In genomic region chr11:64058474-64058873, GRCm38 (mm10) we compare ENCODE assay signal across 23 mouse cellular contexts. TPM values are rescaled to one million over a fixed set of nuclear protein-coding genes. Genes with fewer than 3 reads are reported as not detected.
DNase-seq lines count a peak whose midpoint lies in the region; TF ChIP-seq lines count a peak whose summit lies in the region.
"Had no signal": no experiment of that assay in that cellular context is flagged by ENCODE, and none has a peak within 500 bp of the region (broad histone marks: within the 10 kb centered on the region; RNA-seq: fewer than 3 reads in every experiment).

No protein-coding gene starts in this region.

- no peaks in the 10 kb centered on the region for H3K4me1 ChIP-seq in lung, adult 2 months (ENCODE audit: control insufficient read depth, insufficient read depth, low read length)
- H3K4me1 ChIP-seq: forebrain, embryonic 13.5 days; hindbrain, embryonic 13.5 days; midbrain, embryonic 13.5 days had no signal

- no peak for TF ChIP-seq POLR2A in lung, adult 2 months (IDR thresholded peaks at IDR 0.05; ENCODE audit: borderline replicate concordance, extremely low read depth, low read depth, low read length)

- no peak overlapping the region for H3K4me3 ChIP-seq in lung, adult 2 months (replicated peaks; ENCODE audit: extremely low read depth, low read depth, low read length)
- H3K4me3 ChIP-seq: forebrain, embryonic 13.5 days; hindbrain, embryonic 13.5 days; limb, embryonic 12.5 days; megakaryocyte, embryonic 14.5 days; midbrain, embryonic 13.5 days had no signal

- no peak for TF ChIP-seq CTCF in lung, adult 2 months (IDR thresholded peaks at IDR 0.05; ENCODE audit: insufficient read depth, low read length)

- WGBS in lung, adult 2 months: 94% methylated on average over 3 of the region's 3 CpGs

- peak; percentile 44 to 68 for DNase-seq in frontal cortex, postnatal 36 days (ENCODE audit: low spot score in 2 of 2)
- DNase-seq in frontal cortex, postnatal 10 days (ENCODE audit: low spot score in 2 of 2): no peak
- DNase-seq in left cerebral cortex, adult 18-20 months (ENCODE audit: low spot score in 2 of 2): peak; percentile 59 to 69
- no peak for DNase-seq in left cerebral cortex, postnatal 10 days (ENCODE audit: extremely low spot score in 1 of 2, low spot score in 2 of 2)
- DNase-seq in left cerebral cortex, postnatal 25 days (ENCODE audit: low spot score in 2 of 2): peak; percentile 39 to 91
- DNase-seq in right cerebral cortex, postnatal 25 days: peak; percentile 20
- no peak for DNase-seq in gastrocnemius, adult 18-20 months (ENCODE audit: low spot score)
- DNase-seq in lung, adult 2 months: no peak
- DNase-seq: adrenal gland, postnatal 10 days; cerebellum, adult 11 months; cerebellum, adult 9-10 months; cerebellum, postnatal 36 days; gastrocnemius, postnatal 25 days; heart, adult 11 months; heart, postnatal 4 days; kidney, postnatal 14 days; lung, postnatal 4 days; thymus, postnatal 4 days had no signal

- intact Hi-C loops in left cerebral cortex, postnatal 10 days (cut with DNase I): no loop called here
- intact Hi-C loops in left cerebral cortex, postnatal 25 days (cut with DNase I): no loop called here

RNA-seq across cellular contexts. Expression of gene Cox10, which starts 20.8 kb away (rescaled TPM):
- total RNA-seq in left cerebral cortex, adult 18-20 months (2021): 10 to 100 TPM; 20.3 to 23.9 TPM
- 10 to 100 TPM; 27.7 to 28.2 TPM for total RNA-seq in left cerebral cortex, postnatal 10 days (2021)
- 10 to 100 TPM; 26.6 to 27.4 TPM for total RNA-seq in left cerebral cortex, postnatal 25 days (2021)
- total RNA-seq in gastrocnemius, adult 18-20 months (2021): 10 to 100 TPM; 39.3 to 41.9 TPM
- 9.6 and 11.0 TPM in 2 replicates for polyA plus RNA-seq in lung, adult 2 months (2012; rRNA removed)

Comparison
In these comparisons a context has a peak if more than half of its experiments do, and no peak if none do; other contexts are left out.
1. DNase-seq: peak in frontal cortex, postnatal 36 days (2 of 2), left cerebral cortex, adult 18-20 months (2 of 2), left cerebral cortex, postnatal 25 days (2 of 2) and right cerebral cortex, postnatal 25 days (single experiment); none in frontal cortex, postnatal 10 days (0 of 2), left cerebral cortex, postnatal 10 days (0 of 2), gastrocnemius, adult 18-20 months (single experiment) and lung, adult 2 months (single experiment).